Mouse (Mus musculus): ENCODE data around the gene Tyrp1.

Gene Tyrp1

GRCm38 (mm10) chr4:80834050-80834449 lies at the start of gene Tyrp1:
Gene Tyrp1, plus strand, starts transcription at chr4:80834123.
- no peak for DNase-seq (ENCODE audit: extremely low spot score, low read depth, low spot score)

- DNase-seq (ENCODE audit: extremely low spot score, low read depth, low spot score), result no peak
These were observed 45.6 kb upstream of the Tyrp1 start for GRCm38 (mm10) chr4:80788339-80788738.

- DNase-seq (ENCODE audit: extremely low spot score, low read depth, low spot score), result no peak
These were observed 14.4 kb upstream of the Tyrp1 start for GRCm38 (mm10) chr4:80819511-80819910.

- no peak for DNase-seq (ENCODE audit: extremely low spot score, low read depth, low spot score)
These were observed 12.0 kb upstream of the Tyrp1 start for GRCm38 (mm10) chr4:80821945-80822344.

- DNase-seq (ENCODE audit: extremely low spot score, low read depth, low spot score), result no peak
These were observed 5.7 kb upstream of the Tyrp1 start for GRCm38 (mm10) chr4:80828232-80828631.

GRCm38 (mm10) chr4:80839317-80839716 lies 5.4 kb downstream of the Tyrp1 start:
- no peak for DNase-seq (ENCODE audit: extremely low spot score, low read depth, low spot score)

- DNase-seq (ENCODE audit: extremely low spot score, low read depth, low spot score), result no peak
These were observed 8.1 kb downstream of the Tyrp1 start for GRCm38 (mm10) chr4:80841980-80842379.

- no peak for DNase-seq (ENCODE audit: extremely low spot score, low read depth, low spot score)
These were observed 9.8 kb downstream of the Tyrp1 start for GRCm38 (mm10) chr4:80843752-80844151.

GRCm38 (mm10) chr4:80846052-80846451 lies 12.1 kb downstream of the Tyrp1 start:
- DNase-seq (ENCODE audit: extremely low spot score, low read depth, low spot score), result no peak

- DNase-seq (ENCODE audit: extremely low spot score, low read depth, low spot score), result no peak
These were observed 18.9 kb downstream of the Tyrp1 start for GRCm38 (mm10) chr4:80852590-80853425.

GRCm38 (mm10) chr4:80855495-80855894 lies 21.6 kb downstream of the Tyrp1 start:
- no peak for DNase-seq (ENCODE audit: extremely low spot score, low read depth, low spot score)

- DNase-seq (ENCODE audit: extremely low spot score, low read depth, low spot score), result no peak
These were observed 29.0 kb downstream of the Tyrp1 start for GRCm38 (mm10) chr4:80862962-80863361.

GRCm38 (mm10) chr4:80863906-80864305 lies 30.0 kb downstream of the Tyrp1 start:
- no peak for DNase-seq (ENCODE audit: extremely low spot score, low read depth, low spot score)

GRCm38 (mm10) chr4:80864511-80864922 lies 30.6 kb downstream of the Tyrp1 start:
- no peak for DNase-seq (ENCODE audit: extremely low spot score, low read depth, low spot score)

GRCm38 (mm10) chr4:80866065-80866464 lies 32.1 kb downstream of the Tyrp1 start:
- DNase-seq (ENCODE audit: extremely low spot score, low read depth, low spot score), result no peak

- DNase-seq (ENCODE audit: extremely low spot score, low read depth, low spot score), result no peak
These were observed 35.7 kb downstream of the Tyrp1 start for GRCm38 (mm10) chr4:80869598-80869997.

GRCm38 (mm10) chr4:80872847-80873644 lies 39.1 kb downstream of the Tyrp1 start:
- DNase-seq (ENCODE audit: extremely low spot score, low read depth, low spot score), result peak; percentile 18

GRCm38 (mm10) chr4:80874121-80874859 lies 40.4 kb downstream of the Tyrp1 start:
- no peak for DNase-seq (ENCODE audit: extremely low spot score, low read depth, low spot score)

GRCm38 (mm10) chr4:80875055-80875454 lies 41.1 kb downstream of the Tyrp1 start:
- no peak for DNase-seq (ENCODE audit: extremely low spot score, low read depth, low spot score)

GRCm38 (mm10) chr4:80881996-80882599 lies 48.2 kb downstream of the Tyrp1 start:
- no peak for DNase-seq (ENCODE audit: extremely low spot score, low read depth, low spot score)

- DNase-seq (ENCODE audit: extremely low spot score, low read depth, low spot score), result no peak
These were observed 52.7 kb downstream of the Tyrp1 start for GRCm38 (mm10) chr4:80886631-80887030.

Data from hindlimb bud, embryonic 11.5 days (tissue).